Mouse (Mus musculus) brain, embryonic 14.5 days (tissue): ENCODE measurements around the gene Lmtk2.

Source experiments
- CTCF ChIP-seq: fragments of 200-500 bp; IDR thresholded peaks from 2 replicates; pipeline ENCODE4 v1.5.1; 2012; ENCODE audit warnings: inconsistent platforms, mild to moderate bottlenecking, moderate library complexity, borderline replicate concordance; ENCODE audit not compliant: insufficient read depth, insufficient read length; ENCODE audit errors: extremely low read depth
- POLR2A ChIP-seq: fragments of 200-500 bp; IDR thresholded peaks from 2 replicates; pipeline ENCODE4 v1.6.1; 2012; ENCODE audit warnings: mild to moderate bottlenecking, inconsistent platforms, borderline replicate concordance; ENCODE audit not compliant: poor library complexity, insufficient read depth, insufficient read length, severe bottlenecking; ENCODE audit errors: extremely low read depth

DNA sequence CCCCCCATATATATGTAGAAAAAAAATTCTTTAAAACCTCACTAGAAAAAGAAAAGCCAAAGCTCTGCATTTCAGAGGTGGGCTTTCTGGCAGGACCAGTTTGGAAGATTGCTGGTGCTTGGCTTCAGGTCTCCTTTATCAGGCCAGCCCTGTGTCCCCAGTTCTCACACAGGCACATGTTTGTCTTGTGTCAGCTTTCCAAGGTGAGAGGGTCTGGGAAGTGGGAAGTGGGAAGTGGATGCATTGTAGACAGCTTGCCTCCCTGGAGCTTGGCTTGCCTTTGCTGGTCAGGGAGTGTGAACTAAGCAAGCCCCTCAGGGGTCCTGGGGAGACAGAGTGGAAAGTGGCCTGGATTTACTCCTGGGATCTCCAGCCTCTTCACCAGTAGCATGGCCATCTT lies 21.3 kb downstream of the Lmtk2 start:
- TF ChIP-seq POLR2A (no peak), CTCF (no peak)
